Mouse (Mus musculus) ES-E14 (cell line): ENCODE results near the gene Pknox1. TPM values are rescaled to one million over a fixed set of nuclear protein-coding genes. Genes with fewer than 3 reads are reported as not detected.
"Not testable (repeated sequence)": the region's sequence is repeated elsewhere in the genome, so short reads cannot be mapped to it uniquely, and the experiment has no call there.

Source experiments
- DNase-seq: peaks from one replicate; pipeline ENCODE4 v3.0.0-alpha.2; 2013; ENCODE audit warnings: low read depth, low spot score
- H3K27ac ChIP-seq: 2 replicates; pipeline ENCODE4 v1.5.1; 2012; ENCODE audit warnings: low read depth, mild to moderate bottlenecking, low read length, moderate library complexity, mixed read lengths; ENCODE audit not compliant: poor library complexity, insufficient read depth, severe bottlenecking
- H3K36me3 ChIP-seq: 2 replicates; pipeline ENCODE4 v1.6.1; 2012; ENCODE audit warnings: mild to moderate bottlenecking, low read length, moderate library complexity, mixed read lengths; ENCODE audit not compliant: control insufficient read depth, poor library complexity, insufficient read depth, severe bottlenecking
- H3K4me1 ChIP-seq, 2 experiments: fragments of 150-350 bp in 1 of 2; sonication (generic) in 1 of 2; 2 replicates each; pipeline ENCODE4 v1.6.1; 2012; ENCODE audit warnings: low read length in 2 of 2, mild to moderate bottlenecking in 1 of 2, mixed read lengths in 1 of 2; ENCODE audit not compliant: control insufficient read depth in 2 of 2, insufficient read depth in 2 of 2, poor library complexity in 1 of 2
- H3K4me3 ChIP-seq, 2 experiments: fragments of 150-350 bp in 1 of 2; sonication (generic) in 1 of 2; 2 replicates each; pipeline ENCODE4 v1.5.1; 2012; ENCODE audit warnings: low read length in 2 of 2, low read depth in 1 of 2, mild to moderate bottlenecking in 1 of 2, mixed read lengths in 1 of 2; ENCODE audit not compliant: insufficient read depth in 1 of 2, poor library complexity in 1 of 2, severe bottlenecking in 1 of 2
- H3K9ac ChIP-seq: 2 replicates; pipeline ENCODE4 v1.6.1; 2012; ENCODE audit warnings: low read depth, mild to moderate bottlenecking, low read length, mixed read lengths; ENCODE audit not compliant: poor library complexity, insufficient read depth, severe bottlenecking
- H3K9me3 ChIP-seq: fragments of 150-350 bp; sonication (generic); 2 replicates; pipeline ENCODE4 v1.6.1; 2012; ENCODE audit warnings: low read depth, mild to moderate bottlenecking, low read length; ENCODE audit not compliant: control insufficient read depth, insufficient read depth
- CHD2 ChIP-seq: IDR thresholded peaks from 2 replicates; pipeline ENCODE4 v1.6.1; 2014; ENCODE audit warnings: mild to moderate bottlenecking, low read depth, low read length, inconsistent platforms
- HCFC1 ChIP-seq: IDR thresholded peaks from 2 replicates; pipeline ENCODE4 v1.6.1; 2012; ENCODE audit warnings: low read length, inconsistent platforms, borderline replicate concordance; ENCODE audit not compliant: insufficient read depth
- MAFK ChIP-seq: IDR thresholded peaks from 2 replicates; pipeline ENCODE4 v1.6.1; 2014; ENCODE audit warnings: mild to moderate bottlenecking, low read depth, low read length, inconsistent platforms; ENCODE audit not compliant: insufficient read depth
- ZC3H11A ChIP-seq: IDR thresholded peaks from 2 replicates; pipeline ENCODE4 v1.6.1; 2012; ENCODE audit warnings: low read depth, mild to moderate bottlenecking, inconsistent platforms, low read length, borderline replicate concordance
- ZNF384 ChIP-seq: IDR thresholded peaks from 2 replicates; pipeline ENCODE4 v1.6.1; 2012; ENCODE audit warnings: low read depth, low read length, inconsistent platforms
- in situ Hi-C, 2 experiments: fragments of 600-800 bp; cut with MboI; formaldehyde crosslinking; loops; one replicate each; pipeline ENCODE4 v1.15.1; 2025; ENCODE audit warnings: low sequenced_read_pairs in 2 of 2, inconsistent platforms in 1 of 2; ENCODE audit not compliant: unreplicated experiment in 2 of 2
- total RNA-seq: library from RNA; depleted of rRNA; stranded (reverse); fragments of 300-350 nt; gene quantifications from 2 replicates; pipeline ENCODE4 v1.2.3, GENCODE M21; 2012

Gene Pknox1
- total RNA-seq, 1 experiment = 16.3 TPM

DNA sequence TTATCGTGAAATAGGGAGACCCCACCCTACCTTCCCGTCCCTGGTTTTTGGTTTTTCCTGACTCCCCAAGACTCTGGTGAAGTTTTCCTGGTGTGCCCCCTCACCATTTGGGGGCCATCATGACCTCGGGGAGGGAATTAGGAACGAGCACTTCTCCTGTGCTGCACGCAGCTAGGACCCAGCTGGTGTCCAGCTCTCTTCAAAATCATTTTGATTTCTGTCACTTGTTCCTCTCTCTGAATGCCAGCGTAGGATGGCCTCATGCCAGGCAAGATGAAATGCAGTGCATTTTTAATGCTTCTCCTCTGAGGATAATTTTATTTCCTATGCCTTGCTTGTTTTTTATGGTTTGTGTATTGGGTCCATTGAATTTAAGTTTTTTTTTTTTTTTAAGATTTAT is 42.6 kb upstream of the Pknox1 start:
- in situ Hi-C loops = no loop called here

DNA sequence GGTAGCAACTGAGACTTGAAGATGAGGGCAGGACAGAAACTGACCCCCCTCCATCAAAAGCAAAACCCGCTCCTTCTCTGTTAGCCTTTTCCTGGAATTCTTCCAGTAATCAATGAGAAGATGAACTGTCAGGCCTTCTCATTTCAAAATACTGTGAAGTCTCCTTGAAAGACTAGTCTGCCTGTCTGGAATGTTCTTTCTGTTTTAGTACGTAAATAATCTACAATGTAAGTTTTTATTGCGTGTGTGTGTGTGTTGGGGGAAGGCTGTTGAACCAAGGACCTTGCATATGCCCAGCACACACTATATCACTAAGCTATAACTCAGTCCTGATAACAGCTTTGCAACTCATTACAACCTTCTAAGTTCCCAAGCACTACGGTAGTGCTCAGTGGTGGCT is 39.4 kb upstream of the Pknox1 start:
- H3K36me3 ChIP-seq = peaks cover 30% of the 10 kb centered on the region
- in situ Hi-C loops = no loop called here

More for the DNA sequence above, 42.6 kb upstream of the Pknox1 start:
- Histone ChIP-seq H3K4me1 (peaks cover 4 to 7% of the 10 kb centered on the region in 2 experiments; a peak in 3 of 4 replicates), H3K9ac (no peak overlapping the region), H3K27ac (no peak overlapping the region), H3K9me3 (no peaks in the 10 kb centered on the region), H3K36me3 (peaks cover 17% of the 10 kb centered on the region), H3K4me3 (no peak overlapping the region)
- TF ChIP-seq CHD2 = no peak
- TF ChIP-seq HCFC1 = no peak
- no peak for TF ChIP-seq ZC3H11A
- TF ChIP-seq ZNF384 = no peak
- TF ChIP-seq MAFK = no peak
- no peak for DNase-seq

GRCm38 (mm10) chr17:31525816-31526215 is 38.7 kb upstream of the Pknox1 start:
- TF ChIP-seq ZC3H11A = no peak
- peaks cover 30% of the 10 kb centered on the region for H3K36me3 ChIP-seq
- peaks cover 7 to 21% of the 10 kb centered on the region in 2 experiments for H3K4me1 ChIP-seq
- no peak overlapping the region for H3K9ac ChIP-seq
- no peak overlapping the region for H3K27ac ChIP-seq
- no peak overlapping the region for H3K4me3 ChIP-seq
- no peak for DNase-seq
- in situ Hi-C loops = no loop called here
- H3K9me3 ChIP-seq = no peaks in the 10 kb centered on the region

More for the DNA sequence above, 39.4 kb upstream of the Pknox1 start:
- Histone ChIP-seq H3K4me3 (no peak overlapping the region), H3K9me3 (no peaks in the 10 kb centered on the region), H3K4me1 (peaks cover 7 to 20% of the 10 kb centered on the region in 2 experiments; a peak in 3 of 4 replicates), H3K9ac (no peak overlapping the region), H3K27ac (no peak overlapping the region; the same call in 1 of the 2 replicates)
- TF ChIP-seq ZC3H11A = no peak
- DNase-seq = no peak

GRCm38 (mm10) chr17:31529314-31529713 is 35.2 kb upstream of the Pknox1 start:
- H3K4me3 ChIP-seq = peak overlapping the region; percentile 48 to 61
- peaks cover 26% of the 10 kb centered on the region for H3K36me3 ChIP-seq
- peak overlapping the region; percentile 64; the same call in 1 of the 2 replicates for H3K9ac ChIP-seq
- H3K27ac ChIP-seq = peak overlapping the region; percentile 69
- DNase-seq = peak; percentile 81
- H3K4me1 ChIP-seq = peaks cover 3 to 29% of the 10 kb centered on the region in 2 experiments
- in situ Hi-C loops = no loop called here
- H3K9me3 ChIP-seq = no peaks in the 10 kb centered on the region
- TF ChIP-seq CHD2 (no peak), ZC3H11A (no peak), MAFK (no peak)

DNA sequence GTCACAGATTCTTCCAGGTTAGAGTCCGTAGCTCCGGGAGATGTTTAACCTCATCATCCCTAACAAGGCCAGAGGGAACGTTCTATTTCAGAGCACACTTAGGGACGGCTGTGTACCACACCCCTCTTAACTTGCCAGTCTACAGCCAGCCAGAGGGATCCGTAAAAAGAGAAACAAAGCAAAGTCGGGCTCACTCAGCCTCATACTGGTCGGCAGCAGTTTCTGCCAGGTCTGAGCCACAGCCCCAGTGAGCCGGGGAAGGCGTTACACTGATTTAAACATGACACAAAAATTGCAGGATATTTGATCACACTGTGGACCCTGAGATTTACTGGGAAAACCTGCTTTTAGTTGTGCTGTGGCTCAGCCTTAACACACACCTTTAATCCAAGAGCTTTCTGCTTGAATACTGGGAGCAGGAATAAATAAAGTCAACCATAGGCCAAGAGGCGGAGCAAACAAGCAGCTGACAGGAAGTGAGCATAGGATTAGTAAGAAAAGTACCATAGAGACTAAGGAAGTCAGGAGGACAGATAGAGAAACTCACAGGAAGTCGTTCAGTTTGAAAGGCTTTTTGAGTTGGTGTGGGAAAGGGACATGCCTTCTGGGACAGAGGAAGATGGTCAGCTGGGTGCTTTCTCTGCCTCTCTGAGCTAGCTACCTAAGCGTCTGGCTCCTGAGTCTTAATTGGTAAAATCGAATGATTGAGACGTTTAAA is 32.9 kb upstream of the Pknox1 start:
- Histone ChIP-seq H3K36me3 (peaks cover 23% of the 10 kb centered on the region), H3K9ac (peak overlapping the region; percentile 78), H3K27ac (peak overlapping the region; percentile 74), H3K9me3 (no peaks in the 10 kb centered on the region), H3K4me3 (peak overlapping the region; percentile 47 to 60), H3K4me1 (peaks cover 3 to 36% of the 10 kb centered on the region in 2 experiments)
- in situ Hi-C loops = no loop called here
- TF ChIP-seq MAFK (no peak), HCFC1 (no peak), CHD2 (no peak), ZNF384 (no peak), ZC3H11A (no peak)
- no peak for DNase-seq

DNA sequence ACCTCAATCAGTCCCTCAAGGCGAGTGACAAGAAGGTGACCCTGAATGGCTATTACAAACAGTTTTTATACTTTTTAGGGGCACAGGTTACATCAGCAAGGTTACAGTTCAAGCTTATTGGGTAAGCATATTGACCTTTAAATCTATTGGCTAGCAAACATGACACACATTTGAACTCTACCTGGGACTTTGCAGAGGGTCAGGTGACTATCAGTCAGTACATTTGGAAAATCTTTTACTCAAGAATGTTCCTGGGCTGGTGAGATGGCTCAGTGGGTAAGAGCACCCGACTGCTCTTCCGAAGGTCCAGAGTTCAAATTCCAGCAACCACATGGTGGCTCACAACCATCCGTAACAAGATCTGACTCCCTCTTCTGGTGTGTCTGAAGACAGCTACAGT is 32.2 kb upstream of the Pknox1 start:
- Histone ChIP-seq H3K27ac (peak overlapping the region; percentile 38; the same call in 1 of the 2 replicates), H3K4me1 (peaks cover 3 to 33% of the 10 kb centered on the region in 2 experiments), H3K9ac (peak overlapping the region; percentile 78), H3K36me3 (peaks cover 17% of the 10 kb centered on the region), H3K4me3 (peak overlapping the region; percentile 47 to 60; a peak in 3 of 4 replicates)
- in situ Hi-C loops, DNase-seq, H3K9me3 ChIP-seq: not testable (repeated sequence)
